Mouse (Mus musculus): ENCODE measurements around the gene Gm8897.
"Not testable (repeated sequence)": the region's sequence is repeated elsewhere in the genome, so short reads cannot be mapped to it uniquely, and the experiment has no call there.

Gm8897 gene

DNA sequence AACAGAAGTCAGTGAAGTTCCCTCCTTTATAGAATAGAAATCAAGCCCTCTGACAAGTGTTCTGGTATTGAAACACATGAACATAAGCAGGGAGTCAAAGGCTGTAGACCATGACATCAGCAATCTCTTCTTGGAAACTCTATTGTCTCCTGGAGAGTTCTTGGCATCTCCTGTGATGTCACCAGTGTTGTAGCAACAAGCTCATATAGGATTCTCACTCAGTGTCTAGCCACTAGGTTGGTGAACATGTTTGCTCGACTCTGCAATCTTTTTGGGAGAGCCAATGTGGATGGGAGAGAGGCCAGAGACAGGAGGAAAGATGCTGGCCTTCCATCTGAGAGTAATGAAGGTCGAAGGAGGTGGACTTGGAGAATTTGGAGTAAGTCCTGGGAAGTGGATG lies at the start of gene Gm8897:
TSS of gene Gm8897 (plus strand) at position 301 of the 400 bp plus-strand sequence.
- not testable (repeated sequence) for DNase-seq

DNA sequence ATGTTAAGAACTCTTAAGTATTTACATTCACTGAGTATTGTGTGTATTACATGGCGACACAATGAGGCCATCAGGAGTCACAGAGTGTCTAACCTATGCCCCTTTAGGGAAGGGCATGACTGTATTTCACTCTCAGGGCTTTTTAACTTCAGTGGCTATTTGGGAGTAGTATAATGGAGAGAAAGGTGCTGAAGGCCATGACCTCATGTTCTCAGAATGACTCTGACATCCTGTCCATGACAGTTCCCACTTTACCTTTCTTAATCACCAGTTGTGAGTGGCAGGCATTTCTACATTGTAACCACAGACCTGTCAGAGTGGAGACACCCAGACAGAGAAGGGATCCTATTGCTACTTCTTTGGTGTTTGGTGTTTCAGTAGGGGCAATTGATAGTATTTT lies 473 bp downstream of the Gm8897 start:
- not testable (repeated sequence) for DNase-seq

Measured in kidney, adult 8-10 months (tissue).